Mouse (Mus musculus): ENCODE measurements at regions not wholly inside any gene's neighbourhood (a gene's known extent, or its start where the extent isn't known, plus 50 kb on each side); places are given as distances from the start of the nearest gene placed in this dataset.
A peak's percentile ranks its signal among the peaks of the same experiment; 100 is the strongest.

GRCm38 (mm10) chr15:69483096-69483495, 2982.4 kb upstream of the Lrrc6 start:
- Histone ChIP-seq H3K4me3 (replicated peaks) (no peak overlapping the region), H3K27ac (no peak overlapping the region), H3K9ac (no peak overlapping the region), H3K4me2 (no peak overlapping the region), H3K27me3 (replicated peaks) (no peaks in the 10 kb centered on the region), H3K4me1 (no peaks in the 10 kb centered on the region), H3K9me3 (no peaks in the 10 kb centered on the region), H3K36me3 (no peaks in the 10 kb centered on the region)
- 64% methylated on average over 2 of the region's 2 CpGs for WGBS
- no peak for ATAC-seq (ENCODE audit: insufficient read depth, low FRiP score, low read depth)

GRCm38 (mm10) chr15:69481087-69481486, 2980.4 kb upstream of the Lrrc6 start:
- no peak overlapping the region for H3K4me2 ChIP-seq
- H3K4me1 ChIP-seq, result no peaks in the 10 kb centered on the region
- no peaks in the 10 kb centered on the region for H3K27me3 ChIP-seq (replicated peaks)
- no peak overlapping the region for H3K9ac ChIP-seq
- no peak overlapping the region for H3K27ac ChIP-seq
- no peaks in the 10 kb centered on the region for H3K9me3 ChIP-seq
- no peaks in the 10 kb centered on the region for H3K36me3 ChIP-seq
- ATAC-seq (ENCODE audit: insufficient read depth, low FRiP score, low read depth), result peak; percentile 35; the same call in 1 of the 2 replicates
- 34% methylated on average over 3 of the region's 3 CpGs for WGBS
- H3K4me3 ChIP-seq (replicated peaks), result no peak overlapping the region

- 76% methylated on average over 3 of the region's 3 CpGs for WGBS
- ATAC-seq (ENCODE audit: insufficient read depth, low FRiP score, low read depth), result no peak
- Histone ChIP-seq H3K27ac (no peak overlapping the region), H3K9me3 (no peaks in the 10 kb centered on the region), H3K4me2 (no peak overlapping the region), H3K4me3 (replicated peaks) (no peak overlapping the region), H3K9ac (no peak overlapping the region), H3K27me3 (replicated peaks) (no peaks in the 10 kb centered on the region), H3K4me1 (no peaks in the 10 kb centered on the region), H3K36me3 (no peaks in the 10 kb centered on the region)
These were observed 2976.3 kb upstream of the Lrrc6 start for GRCm38 (mm10) chr15:69477050-69477449.

GRCm38 (mm10) chr15:69469566-69469965, 2968.9 kb upstream of the Lrrc6 start:
- Histone ChIP-seq H3K9ac (no peak overlapping the region), H3K4me1 (no peaks in the 10 kb centered on the region), H3K4me2 (no peak overlapping the region), H3K4me3 (replicated peaks) (no peak overlapping the region), H3K9me3 (no peaks in the 10 kb centered on the region), H3K27ac (no peak overlapping the region), H3K36me3 (no peaks in the 10 kb centered on the region), H3K27me3 (replicated peaks) (no peaks in the 10 kb centered on the region)
- 53% methylated on average over 1 of the region's 1 CpGs for WGBS
- no peak for ATAC-seq (ENCODE audit: insufficient read depth, low FRiP score, low read depth)

GRCm38 (mm10) chr15:69460581-69461194, 2960.0 kb upstream of the Lrrc6 start:
- Histone ChIP-seq H3K27ac (peak overlapping the region; percentile 57; the same call in 1 of the 2 replicates), H3K4me2 (no peak overlapping the region), H3K27me3 (replicated peaks) (no peaks in the 10 kb centered on the region), H3K9ac (no peak overlapping the region), H3K9me3 (no peaks in the 10 kb centered on the region), H3K36me3 (no peaks in the 10 kb centered on the region), H3K4me3 (replicated peaks) (no peak overlapping the region), H3K4me1 (peaks cover 5% of the 10 kb centered on the region; the same call in 1 of the 2 replicates)
- WGBS, result 48% methylated on average over 2 of the region's 2 CpGs
- peak; percentile 86 for ATAC-seq (ENCODE audit: insufficient read depth, low FRiP score, low read depth)

GRCm38 (mm10) chr15:69457473-69457872, 2956.8 kb upstream of the Lrrc6 start:
- H3K9me3 ChIP-seq, result no peaks in the 10 kb centered on the region
- 51% methylated on average over 4 of the region's 4 CpGs for WGBS

GRCm38 (mm10) chr15:69456191-69456770, 2955.6 kb upstream of the Lrrc6 start:
- H3K4me2 ChIP-seq, result no peak overlapping the region

More at GRCm38 (mm10) chr15:69457473-69457872, 2956.8 kb upstream of the Lrrc6 start:
- no peak overlapping the region for H3K4me3 ChIP-seq (replicated peaks)
- no peak overlapping the region for H3K27ac ChIP-seq
- H3K27me3 ChIP-seq (replicated peaks), result no peaks in the 10 kb centered on the region
- no peak for ATAC-seq (ENCODE audit: insufficient read depth, low FRiP score, low read depth)
- no peak overlapping the region for H3K4me2 ChIP-seq
- peaks cover 5% of the 10 kb centered on the region; the same call in 1 of the 2 replicates for H3K4me1 ChIP-seq
- H3K36me3 ChIP-seq, result no peaks in the 10 kb centered on the region
- no peak overlapping the region for H3K9ac ChIP-seq

GRCm38 (mm10) chr15:69441008-69441407, 2940.3 kb upstream of the Lrrc6 start:
- H3K9me3 ChIP-seq, result no peaks in the 10 kb centered on the region
- no peak overlapping the region for H3K4me2 ChIP-seq
- WGBS, result 78% methylated on average over 3 of the region's 3 CpGs

More at GRCm38 (mm10) chr15:69456191-69456770, 2955.6 kb upstream of the Lrrc6 start:
- Histone ChIP-seq H3K9ac (no peak overlapping the region), H3K4me3 (replicated peaks) (no peak overlapping the region), H3K27ac (no peak overlapping the region), H3K36me3 (no peaks in the 10 kb centered on the region), H3K4me1 (peaks cover 5% of the 10 kb centered on the region; the same call in 1 of the 2 replicates), H3K27me3 (replicated peaks) (no peaks in the 10 kb centered on the region), H3K9me3 (no peaks in the 10 kb centered on the region)
- WGBS, result 88% methylated on average over 4 of the region's 4 CpGs
- ATAC-seq (ENCODE audit: insufficient read depth, low FRiP score, low read depth), result no peak

GRCm38 (mm10) chr15:69413531-69414011, 2912.9 kb upstream of the Lrrc6 start:
- H3K27ac ChIP-seq, result no peak overlapping the region
- no peaks in the 10 kb centered on the region for H3K36me3 ChIP-seq
- H3K4me2 ChIP-seq, result no peak overlapping the region
- no peaks in the 10 kb centered on the region for H3K27me3 ChIP-seq (replicated peaks)
- H3K9me3 ChIP-seq, result no peaks in the 10 kb centered on the region
- no peaks in the 10 kb centered on the region for H3K4me1 ChIP-seq
- no peak overlapping the region for H3K4me3 ChIP-seq (replicated peaks)
- ATAC-seq (ENCODE audit: insufficient read depth, low FRiP score, low read depth), result no peak
- H3K9ac ChIP-seq, result no peak overlapping the region
- 77% methylated on average over 1 of the region's 1 CpGs for WGBS

More at GRCm38 (mm10) chr15:69441008-69441407, 2940.3 kb upstream of the Lrrc6 start:
- no peaks in the 10 kb centered on the region for H3K27me3 ChIP-seq (replicated peaks)
- no peaks in the 10 kb centered on the region for H3K36me3 ChIP-seq
- ATAC-seq (ENCODE audit: insufficient read depth, low FRiP score, low read depth), result no peak
- no peak overlapping the region for H3K4me3 ChIP-seq (replicated peaks)
- no peak overlapping the region for H3K9ac ChIP-seq
- no peaks in the 10 kb centered on the region for H3K4me1 ChIP-seq
- H3K27ac ChIP-seq, result no peak overlapping the region

- 84% methylated on average over 4 of the region's 4 CpGs for WGBS
- Histone ChIP-seq H3K9me3 (no peaks in the 10 kb centered on the region), H3K4me3 (replicated peaks) (no peak overlapping the region), H3K27ac (no peak overlapping the region), H3K36me3 (no peaks in the 10 kb centered on the region), H3K4me2 (no peak overlapping the region), H3K9ac (no peak overlapping the region), H3K27me3 (replicated peaks) (no peaks in the 10 kb centered on the region), H3K4me1 (no peaks in the 10 kb centered on the region)
- no peak for ATAC-seq (ENCODE audit: insufficient read depth, low FRiP score, low read depth)
These were observed 2888.9 kb upstream of the Lrrc6 start for GRCm38 (mm10) chr15:69389575-69389974.

- Histone ChIP-seq H3K4me2 (no peak overlapping the region), H3K27me3 (replicated peaks) (no peaks in the 10 kb centered on the region), H3K4me3 (replicated peaks) (no peak overlapping the region), H3K36me3 (no peaks in the 10 kb centered on the region), H3K9ac (no peak overlapping the region), H3K9me3 (no peaks in the 10 kb centered on the region), H3K27ac (no peak overlapping the region), H3K4me1 (no peaks in the 10 kb centered on the region)
- ATAC-seq (ENCODE audit: insufficient read depth, low FRiP score, low read depth), result no peak
These were observed 2886.8 kb upstream of the Lrrc6 start for GRCm38 (mm10) chr15:69387466-69387865.

GRCm38 (mm10) chr15:69365440-69365839, 2864.7 kb upstream of the Lrrc6 start:
- Histone ChIP-seq H3K27ac (no peak overlapping the region), H3K27me3 (replicated peaks) (no peaks in the 10 kb centered on the region), H3K9ac (no peak overlapping the region), H3K4me2 (no peak overlapping the region), H3K4me3 (replicated peaks) (no peak overlapping the region), H3K4me1 (no peaks in the 10 kb centered on the region), H3K9me3 (no peaks in the 10 kb centered on the region), H3K36me3 (no peaks in the 10 kb centered on the region)
- no peak for ATAC-seq (ENCODE audit: insufficient read depth, low FRiP score, low read depth)

Measured in stomach, embryonic 15.5 days (tissue).